Mouse (Mus musculus) ES-E14 (cell line): ENCODE measurements around the gene Zc3h4.

Source experiments
- CHD2 ChIP-seq: IDR thresholded peaks from 2 replicates; pipeline ENCODE4 v1.6.1; 2014; ENCODE audit warnings: mild to moderate bottlenecking, low read depth, low read length, inconsistent platforms
- ZC3H11A ChIP-seq: IDR thresholded peaks from 2 replicates; pipeline ENCODE4 v1.6.1; 2012; ENCODE audit warnings: low read depth, mild to moderate bottlenecking, inconsistent platforms, low read length, borderline replicate concordance
- ZNF384 ChIP-seq: IDR thresholded peaks from 2 replicates; pipeline ENCODE4 v1.6.1; 2012; ENCODE audit warnings: low read depth, low read length, inconsistent platforms

DNA sequence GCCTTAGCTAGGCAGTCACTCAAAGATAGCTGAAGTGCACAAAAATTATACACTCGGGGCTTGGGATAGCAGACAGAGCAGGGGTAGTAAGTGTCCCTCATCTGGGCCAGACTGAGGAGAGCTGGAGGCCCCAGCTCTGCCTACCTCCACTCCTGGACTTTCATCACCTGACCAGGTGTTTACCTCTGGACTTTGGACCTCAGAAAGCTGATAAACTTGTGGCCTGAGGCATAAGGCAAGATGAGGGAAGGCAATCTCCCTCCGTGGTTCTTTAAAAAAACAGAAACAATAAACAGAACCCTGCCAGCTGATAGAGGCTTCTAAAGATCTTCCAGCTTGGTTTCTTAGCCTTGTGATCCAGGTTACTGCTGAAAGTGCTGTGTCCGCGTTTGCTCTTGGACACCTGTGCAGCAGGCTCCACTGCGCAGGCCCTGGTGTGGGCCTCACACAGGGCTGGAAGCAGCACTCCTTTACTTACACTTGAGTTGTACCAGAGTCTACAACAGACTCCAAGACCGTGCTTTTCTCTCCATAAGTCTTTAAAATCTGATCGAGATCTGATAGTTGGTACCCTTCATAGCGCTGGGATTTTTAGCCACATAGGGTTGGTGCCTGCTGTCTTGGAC is 19.9 kb downstream of the Zc3h4 start:
- no peak for TF ChIP-seq ZNF384
- no peak for TF ChIP-seq CHD2
- no peak for TF ChIP-seq ZC3H11A
